Mouse (Mus musculus): ENCODE measurements around the gene Tmem212. TPM values are rescaled to one million over a fixed set of nuclear protein-coding genes. Genes with fewer than 3 reads are reported as not detected.

Gene Tmem212
- polyA plus RNA-seq, 1 experiment from 2014 or later, result not detected

GRCm38 (mm10) chr3:27873268-27874073 lies 22.7 kb downstream of the Tmem212 start:
- H3K4me3 ChIP-seq (replicated peaks; ENCODE audit: low read length), result no peak overlapping the region
- no peaks in the 10 kb centered on the region for H3K27me3 ChIP-seq (ENCODE audit: control insufficient read depth, insufficient read depth, low read length)
- no peaks in the 10 kb centered on the region for H3K9me3 ChIP-seq (replicated peaks; ENCODE audit: control insufficient read depth, low read length)
- ATAC-seq (ENCODE audit: insufficient read depth, low FRiP score), result no peak
- 66% methylated on average over 9 of the region's 9 CpGs for WGBS
- no peaks in the 10 kb centered on the region for H3K4me1 ChIP-seq (ENCODE audit: control insufficient read depth, insufficient read depth, low read length)
- no peaks in the 10 kb centered on the region for H3K36me3 ChIP-seq (ENCODE audit: control insufficient read depth, insufficient read depth, low read length)
- no peak overlapping the region for H3K9ac ChIP-seq (ENCODE audit: low read length)
- H3K27ac ChIP-seq (ENCODE audit: low read length), result no peak overlapping the region
- H3K4me2 ChIP-seq (ENCODE audit: low read depth, low read length), result no peak overlapping the region

GRCm38 (mm10) chr3:27872429-27872828 lies 23.7 kb downstream of the Tmem212 start:
- Histone ChIP-seq H3K4me1 (ENCODE audit: control insufficient read depth, insufficient read depth, low read length) (no peaks in the 10 kb centered on the region), H3K9ac (ENCODE audit: low read length) (no peak overlapping the region), H3K9me3 (replicated peaks; ENCODE audit: control insufficient read depth, low read length) (no peaks in the 10 kb centered on the region), H3K27me3 (ENCODE audit: control insufficient read depth, insufficient read depth, low read length) (no peaks in the 10 kb centered on the region), H3K4me3 (replicated peaks; ENCODE audit: low read length) (no peak overlapping the region), H3K4me2 (ENCODE audit: low read depth, low read length) (no peak overlapping the region), H3K27ac (ENCODE audit: low read length) (no peak overlapping the region), H3K36me3 (ENCODE audit: control insufficient read depth, insufficient read depth, low read length) (no peaks in the 10 kb centered on the region)
- WGBS, result 86% methylated on average over 4 of the region's 4 CpGs
- no peak for ATAC-seq (ENCODE audit: insufficient read depth, low FRiP score)

GRCm38 (mm10) chr3:27871891-27872290 lies 24.3 kb downstream of the Tmem212 start:
- H3K27ac ChIP-seq (ENCODE audit: low read length), result no peak overlapping the region
- H3K4me1 ChIP-seq (ENCODE audit: control insufficient read depth, insufficient read depth, low read length), result no peaks in the 10 kb centered on the region
- no peak overlapping the region for H3K4me3 ChIP-seq (replicated peaks; ENCODE audit: low read length)
- no peak overlapping the region for H3K4me2 ChIP-seq (ENCODE audit: low read depth, low read length)
- no peaks in the 10 kb centered on the region for H3K27me3 ChIP-seq (ENCODE audit: control insufficient read depth, insufficient read depth, low read length)
- H3K9ac ChIP-seq (ENCODE audit: low read length), result no peak overlapping the region
- no peak for ATAC-seq (ENCODE audit: insufficient read depth, low FRiP score)
- H3K36me3 ChIP-seq (ENCODE audit: control insufficient read depth, insufficient read depth, low read length), result no peaks in the 10 kb centered on the region
- no peaks in the 10 kb centered on the region for H3K9me3 ChIP-seq (replicated peaks; ENCODE audit: control insufficient read depth, low read length)
- whole genome bisulfite sequencing, result 87% methylated on average over 3 of the region's 3 CpGs

DNA sequence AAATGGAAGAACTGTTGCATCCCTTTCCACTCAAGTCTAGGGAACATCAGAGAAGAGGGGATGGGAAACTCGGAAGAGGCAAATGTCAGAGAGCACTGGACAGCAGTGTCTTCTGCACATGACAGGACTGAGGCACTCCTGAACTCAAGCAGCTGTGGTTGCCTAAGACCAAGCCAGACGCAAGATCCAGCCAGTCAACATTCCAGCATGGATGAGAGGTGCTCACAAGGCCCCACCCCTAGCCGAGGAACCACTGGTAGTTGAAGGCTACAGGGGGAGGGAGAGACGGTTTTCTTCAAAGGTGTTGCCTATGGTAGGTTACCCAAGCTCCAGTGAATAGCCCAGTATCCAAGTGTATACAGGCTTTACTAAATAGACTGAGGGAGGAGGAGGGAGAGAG lies 24.8 kb downstream of the Tmem212 start:
- 69% methylated on average over 4 of the region's 4 CpGs for WGBS
- no peak overlapping the region for H3K9ac ChIP-seq (ENCODE audit: low read length)
- H3K27me3 ChIP-seq (ENCODE audit: control insufficient read depth, insufficient read depth, low read length), result no peaks in the 10 kb centered on the region
- H3K4me2 ChIP-seq (ENCODE audit: low read depth, low read length), result no peak overlapping the region
- H3K9me3 ChIP-seq (replicated peaks; ENCODE audit: control insufficient read depth, low read length), result no peaks in the 10 kb centered on the region
- H3K4me1 ChIP-seq (ENCODE audit: control insufficient read depth, insufficient read depth, low read length), result no peaks in the 10 kb centered on the region
- no peaks in the 10 kb centered on the region for H3K36me3 ChIP-seq (ENCODE audit: control insufficient read depth, insufficient read depth, low read length)
- ATAC-seq (ENCODE audit: insufficient read depth, low FRiP score), result no peak
- no peak overlapping the region for H3K4me3 ChIP-seq (replicated peaks; ENCODE audit: low read length)
- no peak overlapping the region for H3K27ac ChIP-seq (ENCODE audit: low read length)

GRCm38 (mm10) chr3:27868681-27869080 lies 27.5 kb downstream of the Tmem212 start:
- no peak for ATAC-seq (ENCODE audit: insufficient read depth, low FRiP score)
- Histone ChIP-seq H3K27me3 (ENCODE audit: control insufficient read depth, insufficient read depth, low read length) (no peaks in the 10 kb centered on the region), H3K4me2 (ENCODE audit: low read depth, low read length) (no peak overlapping the region), H3K27ac (ENCODE audit: low read length) (no peak overlapping the region), H3K4me3 (replicated peaks; ENCODE audit: low read length) (no peak overlapping the region), H3K36me3 (ENCODE audit: control insufficient read depth, insufficient read depth, low read length) (no peaks in the 10 kb centered on the region), H3K9ac (ENCODE audit: low read length) (no peak overlapping the region), H3K4me1 (ENCODE audit: control insufficient read depth, insufficient read depth, low read length) (no peaks in the 10 kb centered on the region), H3K9me3 (replicated peaks; ENCODE audit: control insufficient read depth, low read length) (no peaks in the 10 kb centered on the region)
- WGBS, result 96% methylated on average over 3 of the region's 3 CpGs

DNA sequence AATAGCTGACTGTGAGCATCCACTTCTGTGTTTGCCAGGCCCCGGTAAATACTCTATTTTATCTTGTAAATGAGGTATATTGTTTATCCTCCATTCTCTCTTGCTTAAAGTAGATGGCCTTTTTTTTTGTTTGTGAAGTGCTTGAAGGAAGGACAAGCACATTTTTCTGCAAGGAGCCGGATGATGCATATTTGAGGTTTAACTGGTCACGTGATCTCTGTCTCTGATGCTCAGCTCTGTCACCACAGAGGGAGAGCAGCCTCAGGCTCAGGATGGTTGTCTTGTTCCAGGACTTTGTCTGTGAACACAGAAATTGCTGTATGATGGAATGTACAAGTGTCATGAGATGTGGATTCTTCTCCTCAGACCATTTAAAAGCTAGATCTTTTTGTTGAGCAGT lies 28.4 kb downstream of the Tmem212 start:
- 61% methylated on average over 3 of the region's 3 CpGs for WGBS

DNA sequence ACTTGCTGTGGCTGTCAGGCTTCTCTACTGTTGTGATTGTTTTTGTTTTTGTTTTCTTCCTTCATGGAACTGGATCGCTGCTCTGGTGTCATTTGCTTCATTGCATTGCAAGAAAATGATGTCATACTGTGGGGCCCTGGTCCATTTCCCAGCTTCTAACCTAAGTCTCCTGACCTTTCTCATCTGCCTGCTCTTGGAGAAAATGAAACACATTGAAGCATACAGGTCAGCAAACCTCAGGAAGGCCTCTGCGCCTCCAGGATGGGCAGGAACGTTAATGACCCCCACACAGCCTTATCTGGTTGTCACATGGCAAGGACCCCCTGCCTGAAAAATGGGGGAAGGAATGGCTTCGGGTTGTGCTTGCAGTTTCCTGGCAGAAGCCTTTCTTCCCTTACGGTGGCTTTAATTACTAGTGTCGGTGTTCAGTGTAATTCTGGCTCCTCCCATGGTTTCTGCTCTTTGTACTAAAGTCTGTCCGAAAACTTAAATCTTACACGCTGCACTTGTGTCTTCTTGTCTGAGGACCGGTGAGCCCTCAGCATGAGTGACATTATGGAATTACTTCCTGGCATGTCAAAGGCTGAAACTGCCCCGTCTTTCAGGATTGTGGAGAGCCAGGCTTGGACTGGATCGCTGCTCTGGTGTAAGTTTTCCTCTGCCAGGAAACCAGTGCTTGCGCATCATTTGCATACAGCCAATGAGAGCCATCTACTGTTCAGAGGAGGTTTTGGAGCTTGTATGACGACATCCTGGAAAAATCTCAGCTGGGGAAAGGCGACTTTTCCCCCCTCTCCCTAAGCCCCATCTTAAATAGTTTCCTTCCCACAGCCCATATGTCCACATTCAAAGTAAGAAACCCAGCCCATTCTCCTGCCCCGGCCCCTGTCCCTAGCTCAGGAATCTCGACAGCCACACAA lies 33.1 kb downstream of the Tmem212 start:
- 6% methylated on average over 16 of the region's 16 CpGs for WGBS
- Histone ChIP-seq H3K27ac (ENCODE audit: low read length) (peak overlapping the region; percentile 96), H3K36me3 (ENCODE audit: control insufficient read depth, insufficient read depth, low read length) (no peaks in the 10 kb centered on the region), H3K4me3 (replicated peaks; ENCODE audit: low read length) (peak overlapping the region; percentile 35), H3K4me1 (ENCODE audit: control insufficient read depth, insufficient read depth, low read length) (peaks cover 42% of the 10 kb centered on the region), H3K9me3 (replicated peaks; ENCODE audit: control insufficient read depth, low read length) (no peaks in the 10 kb centered on the region), H3K4me2 (ENCODE audit: low read depth, low read length) (peak overlapping the region; percentile 56), H3K27me3 (ENCODE audit: control insufficient read depth, insufficient read depth, low read length) (no peaks in the 10 kb centered on the region), H3K9ac (ENCODE audit: low read length) (peak overlapping the region; percentile 71)
- ATAC-seq (ENCODE audit: insufficient read depth, low FRiP score), result peak; percentile 90

More for the DNA sequence above, 28.4 kb downstream of the Tmem212 start:
- Histone ChIP-seq H3K9ac (ENCODE audit: low read length) (no peak overlapping the region), H3K4me2 (ENCODE audit: low read depth, low read length) (no peak overlapping the region), H3K9me3 (replicated peaks; ENCODE audit: control insufficient read depth, low read length) (no peaks in the 10 kb centered on the region), H3K36me3 (ENCODE audit: control insufficient read depth, insufficient read depth, low read length) (no peaks in the 10 kb centered on the region), H3K4me3 (replicated peaks; ENCODE audit: low read length) (no peak overlapping the region), H3K27ac (ENCODE audit: low read length) (no peak overlapping the region), H3K27me3 (ENCODE audit: control insufficient read depth, insufficient read depth, low read length) (no peaks in the 10 kb centered on the region), H3K4me1 (ENCODE audit: control insufficient read depth, insufficient read depth, low read length) (peaks cover 5% of the 10 kb centered on the region)
- no peak for ATAC-seq (ENCODE audit: insufficient read depth, low FRiP score)

- Histone ChIP-seq H3K4me2 (ENCODE audit: low read depth, low read length) (no peak overlapping the region), H3K36me3 (ENCODE audit: control insufficient read depth, insufficient read depth, low read length) (no peaks in the 10 kb centered on the region), H3K4me1 (ENCODE audit: control insufficient read depth, insufficient read depth, low read length) (peaks cover 45% of the 10 kb centered on the region), H3K27me3 (ENCODE audit: control insufficient read depth, insufficient read depth, low read length) (no peaks in the 10 kb centered on the region), H3K9me3 (replicated peaks; ENCODE audit: control insufficient read depth, low read length) (no peaks in the 10 kb centered on the region), H3K27ac (ENCODE audit: low read length) (peak overlapping the region; percentile 11; the same call in 1 of the 2 replicates), H3K4me3 (replicated peaks; ENCODE audit: low read length) (no peak overlapping the region), H3K9ac (ENCODE audit: low read length) (no peak overlapping the region)
- peak; percentile 41 for ATAC-seq (ENCODE audit: insufficient read depth, low FRiP score)
- WGBS, result 64% methylated on average over 6 of the region's 6 CpGs
Measured at GRCm38 (mm10) chr3:27861601-27862000, 34.6 kb downstream of the Tmem212 start.

- Histone ChIP-seq H3K4me1 (ENCODE audit: control insufficient read depth, insufficient read depth, low read length) (peaks cover 45% of the 10 kb centered on the region), H3K9me3 (replicated peaks; ENCODE audit: control insufficient read depth, low read length) (no peaks in the 10 kb centered on the region), H3K4me2 (ENCODE audit: low read depth, low read length) (no peak overlapping the region), H3K36me3 (ENCODE audit: control insufficient read depth, insufficient read depth, low read length) (no peaks in the 10 kb centered on the region), H3K9ac (ENCODE audit: low read length) (no peak overlapping the region), H3K27ac (ENCODE audit: low read length) (no peak overlapping the region; the same call in 1 of the 2 replicates), H3K27me3 (ENCODE audit: control insufficient read depth, insufficient read depth, low read length) (no peaks in the 10 kb centered on the region), H3K4me3 (replicated peaks; ENCODE audit: low read length) (no peak overlapping the region)
- 68% methylated on average over 6 of the region's 6 CpGs for WGBS
- no peak for ATAC-seq (ENCODE audit: insufficient read depth, low FRiP score)
Measured at GRCm38 (mm10) chr3:27861086-27861485, 35.1 kb downstream of the Tmem212 start.

Measured in stomach, embryonic 16.5 days (tissue).